Comparison of ENCODE assay signal across 8 mouse cellular contexts in the genomic region with DNA sequence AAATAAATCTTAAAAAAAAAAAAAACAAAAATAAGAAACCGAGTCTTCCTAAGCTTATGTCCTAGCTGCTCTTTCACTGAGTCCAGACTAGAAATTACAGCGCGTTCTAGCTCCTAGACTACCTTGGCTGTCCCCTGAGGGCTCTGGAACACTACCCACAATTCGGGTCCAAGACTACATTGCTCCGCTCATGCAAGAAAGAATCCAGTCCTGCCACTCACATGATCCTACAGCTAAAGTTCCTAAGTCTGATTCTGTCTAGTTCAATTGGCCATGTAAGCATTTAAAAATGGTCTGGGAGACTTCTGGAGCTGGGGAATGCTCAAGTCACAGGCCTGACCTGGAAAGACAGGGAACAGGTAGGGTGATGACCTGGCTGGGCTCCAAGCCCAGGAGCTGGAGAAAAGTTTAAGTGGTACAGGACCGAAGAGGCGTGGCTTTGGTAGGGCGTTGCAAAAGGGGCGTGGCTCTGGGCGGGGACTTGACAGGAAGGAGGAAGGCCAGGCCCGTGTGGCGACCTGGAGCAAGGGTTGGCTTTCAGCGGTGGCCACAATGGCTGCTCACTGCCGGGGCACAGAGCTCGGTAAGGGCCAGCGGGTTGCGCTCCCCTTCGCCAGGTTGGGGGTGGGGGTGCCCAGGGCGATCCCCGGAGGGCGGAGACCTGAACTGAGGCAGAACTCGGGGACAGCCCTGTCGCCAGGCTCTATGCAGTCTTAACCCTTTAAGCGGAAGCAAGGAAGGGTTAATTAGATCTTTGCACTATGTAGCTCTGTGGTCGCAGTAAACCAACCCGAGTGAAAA. TPM values are rescaled to one million over a fixed set of nuclear protein-coding genes. Genes with fewer than 3 reads are reported as not detected.
DNase-seq lines count a peak whose midpoint lies in the region; ATAC-seq lines count a peak whose summit lies in the region.

Dera (plus strand) TSS at position 491 of the 801 bp plus-strand sequence.

- H3K4me2 ChIP-seq in forebrain, embryonic 16.5 days (ENCODE audit: low read length) = peak within 1 kb of the TSS; percentile 82

- no peaks in the 10 kb centered on the region for H3K27me3 ChIP-seq in forebrain, embryonic 16.5 days (replicated peaks; ENCODE audit: control insufficient read depth, insufficient read depth, low read length)

- H3K27ac ChIP-seq in forebrain, embryonic 16.5 days (ENCODE audit: low read length) = no peak within 1 kb of the TSS

- H3K9ac ChIP-seq in forebrain, embryonic 16.5 days (replicated peaks; ENCODE audit: low read depth, low read length) = peak within 1 kb of the TSS; percentile 63

- peaks cover 10% of the 10 kb centered on the region for H3K4me1 ChIP-seq in forebrain, embryonic 16.5 days (replicated peaks; ENCODE audit: control insufficient read depth, insufficient read depth, low read length)

- peak; percentile 71 for ATAC-seq in forebrain, embryonic 16.5 days
- peak; percentile 94 to 96 for ATAC-seq in hematopoietic stem cell, adult 5-6 weeks (replicated peaks in 1 of 2; ENCODE audit: insufficient read depth in 1 of 2, low FRiP score in 2 of 2, low TSS enrichment in 1 of 2, low read depth in 1 of 2, poor library complexity in 2 of 2, severe bottlenecking in 2 of 2)

- no peaks in the 10 kb centered on the region for H3K9me3 ChIP-seq in forebrain, embryonic 16.5 days (ENCODE audit: control insufficient read depth, low read length)

- H3K36me3 ChIP-seq in forebrain, embryonic 16.5 days (ENCODE audit: control insufficient read depth, insufficient read depth) = peaks cover 17% of the 10 kb centered on the region

- 11% methylated on average over 26 of the region's 26 CpGs for WGBS in forebrain, embryonic 16.5 days

- DNase-seq in MN1 (ENCODE audit: low spot score) = peak; percentile 66
- DNase-seq in cerebellum, adult 18-20 months = peak; percentile 63 to 74
- peak; percentile 75 for DNase-seq in layer of hippocampus, adult 9-11 months
- DNase-seq in lung, postnatal 36 days = peak; percentile 94
- DNase-seq in retina, embryonic 14.5 days (ENCODE audit: low spot score) = peak; percentile 86
- DNase-seq in urinary bladder, adult 2 months (ENCODE audit: low spot score) = peak; percentile 63

- H3K4me3 ChIP-seq in forebrain, embryonic 16.5 days (replicated peaks; ENCODE audit: low read length) = peak within 1 kb of the TSS; percentile 58

RNA-seq across cellular contexts. Expression of gene Dera, which starts in this region (rescaled TPM):
- 8.9 and 11.3 TPM in 2 replicates for polyA plus RNA-seq in forebrain, embryonic 16.5 days (2015; fragmentation: Nextera tagmentation; extraction: Ambion mirVana)
- total RNA-seq in hematopoietic stem cell, adult 5-6 weeks (2017) = 37.9 and 45.7 TPM in 2 replicates
- polyA plus RNA-seq in urinary bladder, adult 2 months (2012; rRNA removed) = 12.7 and 14.2 TPM in 2 replicates
